Mouse (Mus musculus) T-helper 17 cell (primary cell): ENCODE measurements around the gene Ehbp1l1.

ENCODE experiments used
- in situ Hi-C, 2 experiments: fragments of 300-600 bp; cut with MboI, MseI; formaldehyde crosslinking; loops; 1 replicate in 1 of 2; 2 replicates in 1 of 2; pipeline ENCODE4 v1.15.1; 2025; ENCODE audit warnings: high pct_unique_total_duplicates in 2 of 2

Ehbp1l1 gene

GRCm38 (mm10) chr19:5668372-5668771, 57.7 kb downstream of the Ehbp1l1 start:
- in situ Hi-C loops: loop anchor here in 1 of 2 experiments (10.0 kb wide), 1 partner anchor 1486 kb away; no protein-coding TSS in a partner anchor

GRCm38 (mm10) chr19:5666386-5666785, 59.7 kb downstream of the Ehbp1l1 start:
- in situ Hi-C loops: loop anchor here in 1 of 2 experiments (10.0 kb wide), 1 partner anchor 1488 kb away; no protein-coding TSS in a partner anchor

DNA sequence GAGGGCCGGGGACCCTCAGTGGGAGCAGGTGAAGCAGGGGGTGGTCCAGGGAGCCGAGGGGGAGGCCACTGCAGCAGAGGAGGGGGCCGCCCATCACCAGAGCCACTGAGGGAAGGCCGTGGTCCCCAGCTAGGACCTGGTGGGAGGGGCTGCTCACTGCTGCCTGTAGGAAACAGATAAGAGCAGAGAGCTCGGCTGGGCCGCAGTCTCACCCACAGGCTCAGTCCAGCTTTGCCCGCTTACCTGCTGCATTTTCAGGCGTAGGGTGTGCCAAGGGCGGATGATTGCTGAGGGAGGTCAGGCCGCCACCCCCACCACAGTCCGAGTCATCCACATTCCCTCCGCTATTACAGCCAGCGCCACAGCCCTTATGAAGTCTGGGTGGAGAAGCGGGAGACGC, 60.7 kb downstream of the Ehbp1l1 start:
- in situ Hi-C loops: loop anchor here in 1 of 2 experiments (10.0 kb wide), 1 partner anchor 1489 kb away; no protein-coding TSS in a partner anchor

DNA sequence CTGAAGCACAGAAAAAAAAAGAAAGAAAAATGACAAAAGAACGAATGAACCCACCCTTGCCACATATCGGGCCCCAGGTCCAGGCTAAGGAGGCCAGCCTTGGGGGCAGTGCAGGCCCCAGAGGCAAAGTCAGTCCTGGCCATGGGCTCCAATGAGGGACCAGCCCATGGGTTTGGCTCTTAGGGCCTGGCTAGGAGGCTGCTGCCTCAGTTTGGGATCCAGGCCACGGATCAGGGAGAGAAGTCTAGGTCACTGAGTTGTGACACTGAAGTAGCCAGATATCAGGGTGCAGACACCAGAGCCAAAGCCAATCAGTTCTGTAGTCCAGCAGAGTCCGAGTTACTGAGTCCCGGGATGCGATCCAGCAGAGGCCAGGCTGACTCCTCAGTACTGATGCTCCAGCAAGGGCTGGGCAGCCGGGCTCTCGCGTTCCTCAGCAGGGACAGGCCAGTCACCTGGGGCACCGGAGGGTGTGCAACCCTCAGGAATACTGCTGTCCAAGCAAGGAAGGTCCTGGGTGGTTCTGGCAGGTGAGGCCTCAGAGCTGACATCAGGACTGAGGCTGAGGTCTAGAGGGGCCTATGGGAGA, 61.4 kb downstream of the Ehbp1l1 start:
- in situ Hi-C loops: loop anchor here in 1 of 2 experiments (10.0 kb wide), 1 partner anchor 1490 kb away; no protein-coding TSS in a partner anchor

DNA sequence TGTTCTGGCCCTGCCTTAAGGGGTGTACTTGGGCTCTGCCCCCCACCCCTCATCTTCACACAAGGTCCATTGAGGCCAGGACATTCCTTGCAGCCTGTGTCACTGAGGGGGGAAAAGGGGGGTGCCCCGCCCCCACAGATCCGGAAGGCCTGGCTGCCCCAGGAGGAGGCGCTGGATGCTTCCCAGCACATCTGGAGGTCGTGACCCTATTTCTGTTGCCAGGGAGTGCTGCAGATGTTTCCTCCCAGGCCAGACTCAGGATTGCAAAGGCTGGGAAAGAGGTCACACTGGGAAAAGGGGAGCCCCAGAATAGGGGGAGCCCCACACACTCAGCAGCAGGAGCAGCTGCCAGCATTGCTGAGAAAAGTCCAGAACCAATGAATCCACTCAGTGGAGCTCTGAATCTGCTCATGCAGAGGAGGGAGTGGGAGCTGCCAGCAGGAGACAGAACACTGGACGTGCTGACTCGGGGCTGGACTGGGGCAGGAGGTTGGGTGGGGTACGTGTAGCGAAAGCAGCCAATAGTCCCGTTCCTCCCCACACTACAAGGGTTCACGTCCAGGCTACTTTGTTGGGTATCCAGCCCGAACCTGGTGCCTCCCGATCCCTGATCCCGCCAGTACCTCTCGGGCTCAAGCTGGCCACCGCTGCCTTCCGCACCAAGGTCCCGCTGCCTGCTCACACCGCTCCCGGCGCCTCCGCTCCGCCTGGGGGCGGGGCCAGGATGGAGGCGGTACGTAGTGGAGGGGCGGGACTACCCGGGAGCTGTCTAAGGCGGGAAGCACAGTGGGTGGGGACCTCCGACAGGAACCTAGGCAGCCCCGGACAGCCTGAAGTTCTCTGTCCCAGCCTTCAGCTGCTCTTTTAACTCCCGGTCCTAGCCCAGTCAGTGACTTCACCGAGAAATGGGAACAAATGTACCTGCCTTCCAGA, 62.9 kb downstream of the Ehbp1l1 start, which contains the start of gene Sipa1:
Sipa1 (minus strand) TSS at position 727 of the 933 bp plus-strand sequence.
- in situ Hi-C loops: loop anchor here in 1 of 2 experiments (10.0 kb wide), 1 partner anchor 1492 kb away; no protein-coding TSS in a partner anchor

GRCm38 (mm10) chr19:5662310-5662709, 63.8 kb downstream of the Ehbp1l1 start:
- in situ Hi-C loops: loop anchor here in 1 of 2 experiments (10.0 kb wide), 1 partner anchor 1492 kb away; no protein-coding TSS in a partner anchor

GRCm38 (mm10) chr19:5660942-5661751, 65.0 kb downstream of the Ehbp1l1 start:
- in situ Hi-C loops: loop anchor here in 1 of 2 experiments (10.0 kb wide), 1 partner anchor 1494 kb away; no protein-coding TSS in a partner anchor
